Mouse (Mus musculus): Measurements from ENCODE around the gene Gm10719.
"Not testable (repeated sequence)": the region's sequence is repeated elsewhere in the genome, so short reads cannot be mapped to it uniquely, and the experiment has no call there.

DNA sequence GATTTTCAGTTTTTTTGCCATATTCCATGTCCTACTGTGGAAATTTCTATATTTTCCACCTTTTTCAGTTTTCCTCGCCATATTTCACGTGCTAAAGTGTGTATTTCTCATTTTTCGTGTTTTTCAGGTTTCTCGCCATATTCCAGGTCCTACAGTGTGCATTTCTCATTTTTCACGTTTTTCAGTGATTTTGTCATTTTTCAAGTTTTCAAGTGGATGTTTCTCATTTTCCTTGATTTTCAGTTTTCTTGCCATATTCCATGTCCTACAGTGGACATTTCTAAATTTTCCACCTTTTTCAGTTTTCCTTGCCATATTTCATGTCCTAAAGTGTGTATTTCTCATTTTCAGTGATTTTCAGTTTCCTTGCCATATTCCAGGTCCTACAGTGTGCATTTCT lies 8.9 kb downstream of the Gm10719 start:
- TF ChIP-seq CTCF (IDR thresholded peaks at IDR 0.05; ENCODE audit: borderline replicate concordance, insufficient read depth, low read length); POLR2A (IDR thresholded peaks at IDR 0.05; ENCODE audit: low read depth, low read length): not testable (repeated sequence)

Measured in embryonic fibroblast, embryonic 13.5 days (primary cell).